Mouse (Mus musculus) liver, adult 2 months (tissue): ENCODE results near the gene Pih1d2. TPM values are rescaled to one million over a fixed set of nuclear protein-coding genes. Genes with fewer than 3 reads are reported as not detected.
"Not testable (repeated sequence)": the region's sequence is repeated elsewhere in the genome, so short reads cannot be mapped to it uniquely, and the experiment has no call there.

Experiments used
- DNase-seq: peaks from one replicate; pipeline ENCODE4 v3.0.0-alpha.2; 2011; ENCODE audit warnings: low read depth, low spot score; ENCODE audit errors: extremely low read depth
- H3K27ac ChIP-seq: fragments of 200-500 bp; replicated peaks from 2 replicates; pipeline ENCODE4 v1.5.1; 2012; ENCODE audit warnings: low read depth, mild to moderate bottlenecking, control low read depth, inconsistent platforms, low read length; ENCODE audit not compliant: insufficient read depth
- H3K27me3 ChIP-seq: fragments of 200-500 bp; 2 replicates; pipeline ENCODE4 v1.6.1; 2012; ENCODE audit warnings: mild to moderate bottlenecking, moderate library complexity, low read length, inconsistent platforms; ENCODE audit not compliant: control insufficient read depth, insufficient read depth
- H3K36me3 ChIP-seq: fragments of 200-500 bp; 2 replicates; pipeline ENCODE4 v1.6.1; 2012; ENCODE audit warnings: low read length, inconsistent platforms; ENCODE audit not compliant: control insufficient read depth, insufficient read depth
- H3K4me1 ChIP-seq: fragments of 200-500 bp; 2 replicates; pipeline ENCODE4 v1.6.1; 2011; ENCODE audit warnings: low read length; ENCODE audit not compliant: control insufficient read depth, insufficient read depth
- H3K4me3 ChIP-seq: fragments of 200-500 bp; 2 replicates; pipeline ENCODE4 v1.5.1; 2011; ENCODE audit warnings: low read depth, mild to moderate bottlenecking, control low read depth, low read length, moderate library complexity; ENCODE audit not compliant: insufficient read depth
- H3K79me2 ChIP-seq: fragments of 200-500 bp; 2 replicates; pipeline ENCODE4 v1.6.1; 2012; ENCODE audit warnings: inconsistent platforms, mild to moderate bottlenecking, low read length, moderate library complexity; ENCODE audit not compliant: control insufficient read depth, insufficient read depth
- H3K9ac ChIP-seq: fragments of 200-500 bp; 2 replicates; pipeline ENCODE4 v1.6.1; 2012; ENCODE audit warnings: low read depth, mild to moderate bottlenecking, control low read depth, inconsistent platforms, low read length
- CTCF ChIP-seq: fragments of 200-500 bp; IDR thresholded peaks from 2 replicates; pipeline ENCODE4 v1.5.1; 2011; ENCODE audit warnings: low read depth, low read length, control low read depth
- POLR2A ChIP-seq: fragments of 200-500 bp; IDR thresholded peaks from 2 replicates; pipeline ENCODE4 v1.6.1; 2011; ENCODE audit warnings: low read length, control low read depth; ENCODE audit not compliant: insufficient read depth; ENCODE audit errors: extremely low read depth
- WGBS: fragments of 180-500 bp; shearing (Covaris S2); methylation state at CpG from one replicate; pipeline ENCODE4 v1.1.7; 2018; 5-methylcytosine and 5-hydroxymethylcytosine counted together
- polyA plus RNA-seq: library from polyadenylated mRNA; depleted of rRNA; stranded (reverse); fragments of >200 nt; gene quantifications from 2 replicates; pipeline ENCODE4 v1.2.3, GENCODE M21; 2012
- total RNA-seq: library from RNA; depleted of rRNA; stranded (reverse); fragments of >200 nt; gene quantifications from 2 replicates; pipeline ENCODE4 v1.2.3, GENCODE M21; 2014

Gene Pih1d2
- total and polyA plus RNA-seq, 2 experiments = 0.24 to 0.74 TPM

DNA sequence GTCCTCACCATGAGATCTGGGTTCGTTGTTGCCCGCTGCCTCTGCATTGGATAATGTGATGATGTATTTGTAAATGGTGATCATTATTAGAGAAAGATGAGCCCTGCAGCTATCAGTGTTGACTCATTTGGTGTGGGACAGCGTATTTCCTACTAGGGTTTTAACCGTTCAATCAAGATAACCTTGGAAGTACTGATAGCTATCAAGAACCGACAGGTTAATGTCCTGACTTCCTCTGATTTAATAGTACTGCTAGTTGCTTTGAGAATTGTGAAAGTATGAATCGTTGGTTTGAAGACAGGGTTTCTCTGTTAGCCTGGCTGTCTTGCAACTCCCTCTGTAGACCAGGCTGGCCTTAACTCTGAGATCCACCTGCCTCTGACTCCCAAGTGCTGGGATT, 12.8 kb upstream of the Pih1d2 start:
- Histone ChIP-seq H3K4me1 (peaks cover 6% of the 10 kb centered on the region), H3K9ac (peak overlapping the region; percentile 92), H3K27ac (peak overlapping the region; percentile 68), H3K79me2 (peaks cover 8% of the 10 kb centered on the region; the same call in 1 of the 2 replicates), H3K4me3 (peak overlapping the region; percentile 78), H3K27me3 (no peaks in the 10 kb centered on the region), H3K36me3 (peaks cover 24% of the 10 kb centered on the region)
- DNase-seq = peak; percentile 59
- TF ChIP-seq POLR2A = no peak
- TF ChIP-seq CTCF = no peak
- WGBS = under 1% methylated on average over 6 of the region's 6 CpGs

DNA sequence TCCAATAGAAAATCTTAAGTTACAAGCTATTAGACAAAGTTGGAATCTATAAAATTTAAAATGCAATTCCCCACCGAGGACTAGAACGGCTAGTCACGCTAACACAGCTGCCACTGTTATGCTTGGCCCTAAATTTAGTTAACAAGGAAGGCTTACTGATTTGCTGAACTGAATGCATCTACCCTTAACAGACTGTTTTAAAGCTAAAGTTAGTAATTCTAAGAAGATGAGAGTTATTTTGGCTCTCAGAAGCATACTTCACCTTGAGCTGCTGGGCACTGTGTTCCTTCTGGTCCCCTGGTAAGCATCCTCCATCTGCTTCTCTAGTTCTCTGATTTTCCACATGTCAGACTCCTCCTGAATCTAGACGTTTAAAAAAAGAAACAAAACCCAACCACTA, 5.0 kb upstream of the Pih1d2 start:
- 87% methylated on average over 4 of the region's 4 CpGs for WGBS

DNA sequence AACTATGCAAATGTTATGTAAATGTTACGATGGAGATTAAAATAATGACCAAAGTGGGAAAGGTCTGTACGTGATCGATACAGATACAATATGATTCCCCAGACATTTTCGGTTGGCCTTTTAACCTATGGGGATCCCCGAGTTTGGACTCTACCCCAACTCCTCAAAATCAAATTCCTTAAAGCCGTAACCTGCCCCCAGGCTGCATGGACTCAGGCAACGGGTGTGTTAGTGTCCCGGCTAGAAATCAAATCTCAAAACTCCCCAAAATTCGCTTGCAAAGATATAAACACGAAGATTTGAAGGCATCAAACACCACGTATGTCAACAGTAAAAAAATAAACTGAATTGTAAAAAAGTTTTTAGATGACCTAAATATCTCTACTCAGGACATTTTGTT, 960 bp upstream of the Pih1d2 start:
- Histone ChIP-seq H3K9ac (peak overlapping the region; percentile 73), H3K4me3 (peak overlapping the region; percentile 67), H3K79me2 (peaks cover 3% of the 10 kb centered on the region; the same call in 1 of the 2 replicates), H3K27me3 (no peaks in the 10 kb centered on the region), H3K36me3 (peaks cover 23% of the 10 kb centered on the region; the same call in 1 of the 2 replicates), H3K27ac (no peak overlapping the region), H3K4me1 (0 out of 2 replicates have a peak, but pooled peaks cover 6% of the 10 kb centered on the region)
- no peak for TF ChIP-seq POLR2A
- TF ChIP-seq CTCF = no peak
- DNase-seq = no peak
- WGBS = 26% methylated on average over 11 of the region's 11 CpGs

More for the DNA sequence above, 5.0 kb upstream of the Pih1d2 start:
- peaks cover 44% of the 10 kb centered on the region for H3K36me3 ChIP-seq
- H3K79me2 ChIP-seq = peaks cover 3% of the 10 kb centered on the region; the same call in 1 of the 2 replicates
- no peak overlapping the region for H3K9ac ChIP-seq
- 0 out of 2 replicates have a peak, but pooled peaks cover 6% of the 10 kb centered on the region for H3K4me1 ChIP-seq
- DNase-seq = no peak
- no peak overlapping the region for H3K4me3 ChIP-seq
- TF ChIP-seq POLR2A (no peak), CTCF (no peak)
- H3K27ac ChIP-seq = no peak overlapping the region
- no peaks in the 10 kb centered on the region for H3K27me3 ChIP-seq

DNA sequence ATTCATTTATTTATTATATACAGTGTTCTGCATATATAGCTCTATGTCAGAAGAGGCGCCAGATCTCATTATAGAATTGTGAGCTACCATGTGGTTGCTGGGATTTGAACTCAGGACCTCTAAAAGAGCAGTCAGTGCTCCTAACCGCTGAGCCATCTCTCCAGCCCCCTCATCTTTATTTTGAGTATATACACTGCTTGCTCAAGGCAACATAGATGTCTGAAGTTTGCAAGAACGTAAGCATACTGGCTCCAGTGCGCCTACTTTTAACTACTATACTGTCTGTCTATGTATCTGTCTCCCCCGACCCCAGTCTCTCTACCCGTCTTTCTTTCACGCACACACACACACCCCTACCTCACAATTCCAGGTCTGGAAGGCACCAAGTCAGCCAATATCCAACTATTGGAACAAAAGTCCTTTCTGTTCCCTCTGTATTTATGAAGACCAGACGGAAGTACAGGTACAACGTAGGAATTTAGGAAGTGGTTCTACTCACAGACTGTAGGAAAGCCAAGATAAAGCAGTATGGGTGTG, 741 bp downstream of the Pih1d2 start:
- Histone ChIP-seq H3K27me3 (no peaks in the 10 kb centered on the region), H3K79me2 (peaks cover 3% of the 10 kb centered on the region; the same call in 1 of the 2 replicates), H3K4me1 (0 out of 2 replicates have a peak, but pooled peaks cover 6% of the 10 kb centered on the region), H3K9ac (no peak overlapping the region), H3K27ac (no peak overlapping the region), H3K4me3 (no peak overlapping the region), H3K36me3 (peaks cover 14% of the 10 kb centered on the region; the same call in 1 of the 2 replicates)
- TF ChIP-seq CTCF = no peak
- TF ChIP-seq POLR2A = no peak
- DNase-seq = no peak
- WGBS = 59% methylated on average over 9 of the region's 9 CpGs

DNA sequence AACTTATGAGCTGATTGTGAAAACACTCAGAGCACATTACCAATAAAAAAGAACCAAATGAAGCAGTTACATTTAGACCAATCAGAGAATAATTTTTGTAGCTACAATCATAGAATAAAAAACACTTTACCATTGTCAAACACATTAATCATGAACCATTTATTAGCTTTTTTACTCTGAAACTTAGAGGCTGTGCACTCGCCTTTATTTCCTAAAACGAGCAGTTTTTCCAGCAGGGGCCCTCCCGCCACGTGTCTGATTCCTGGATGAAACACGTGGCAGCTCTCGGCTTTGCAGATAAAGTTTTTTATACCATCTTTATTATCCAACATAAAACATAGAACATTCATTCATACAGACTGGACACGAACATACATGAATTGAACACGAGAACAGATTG, 13.8 kb downstream of the Pih1d2 start:
- not testable (repeated sequence) for H3K79me2 ChIP-seq, H3K27ac ChIP-seq, H3K9ac ChIP-seq, H3K27me3 ChIP-seq, H3K4me1 ChIP-seq, H3K4me3 ChIP-seq, DNase-seq
- peaks cover 11% of the 10 kb centered on the region for H3K36me3 ChIP-seq
- 93% methylated on average over 6 of the region's 8 CpGs for WGBS

DNA sequence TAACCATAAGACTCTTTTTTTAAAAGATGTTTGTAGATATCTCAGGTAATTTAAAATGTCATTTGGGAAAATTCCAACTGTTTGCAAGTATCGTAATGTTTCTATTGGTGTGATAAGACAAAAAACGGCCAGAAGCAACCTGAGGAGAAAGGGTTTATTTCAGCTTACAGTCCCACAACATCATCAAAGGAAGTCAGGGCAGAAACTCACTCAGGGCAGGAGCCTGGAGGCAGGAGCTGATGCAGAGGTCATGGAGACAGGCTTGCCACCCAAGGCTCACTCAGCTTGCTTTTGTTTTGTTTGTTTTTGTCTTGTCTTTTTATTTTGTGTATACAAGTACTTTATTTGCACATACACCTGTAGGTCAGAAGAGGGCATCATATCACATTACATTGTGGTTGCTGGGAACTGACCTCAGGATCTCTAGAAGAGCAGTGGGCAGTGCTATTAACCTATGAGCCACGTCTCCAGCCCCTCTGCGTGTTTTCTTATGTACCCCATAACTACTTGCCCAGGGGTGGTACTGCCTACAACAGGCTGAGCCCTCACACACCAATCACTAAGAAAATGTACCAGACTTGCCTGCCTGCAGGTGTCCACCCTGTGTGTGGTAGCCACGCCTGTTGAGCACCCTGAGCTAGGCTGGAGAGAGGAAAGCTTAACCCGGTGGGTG, 15.0 kb downstream of the Pih1d2 start:
- peak; percentile 26 for DNase-seq
- no peaks in the 10 kb centered on the region for H3K79me2 ChIP-seq
- no peak overlapping the region for H3K4me3 ChIP-seq
- H3K9ac ChIP-seq = no peak overlapping the region
- TF ChIP-seq CTCF (no peak), POLR2A (no peak)
- no peaks in the 10 kb centered on the region for H3K4me1 ChIP-seq
- H3K27ac ChIP-seq = no peak overlapping the region
- 87% methylated on average over 6 of the region's 6 CpGs for WGBS
- H3K27me3 ChIP-seq = no peaks in the 10 kb centered on the region
- H3K36me3 ChIP-seq = peaks cover 20% of the 10 kb centered on the region
